Mouse (Mus musculus) spleen, postnatal 10 days (tissue): Measurements from ENCODE around the gene Olfr548-ps1.
A peak's percentile ranks its signal among the peaks of the same experiment; 100 is the strongest.
"Not testable (repeated sequence)": the region's sequence is repeated elsewhere in the genome, so short reads cannot be mapped to it uniquely, and the experiment has no call there.

ENCODE experiments used
- DNase-seq, 2 experiments: peaks; one replicate each; pipeline ENCODE4 v3.0.0; 2021 to 2022; ENCODE audit warnings: low spot score in 2 of 2

Olfr548-ps1 gene

DNA sequence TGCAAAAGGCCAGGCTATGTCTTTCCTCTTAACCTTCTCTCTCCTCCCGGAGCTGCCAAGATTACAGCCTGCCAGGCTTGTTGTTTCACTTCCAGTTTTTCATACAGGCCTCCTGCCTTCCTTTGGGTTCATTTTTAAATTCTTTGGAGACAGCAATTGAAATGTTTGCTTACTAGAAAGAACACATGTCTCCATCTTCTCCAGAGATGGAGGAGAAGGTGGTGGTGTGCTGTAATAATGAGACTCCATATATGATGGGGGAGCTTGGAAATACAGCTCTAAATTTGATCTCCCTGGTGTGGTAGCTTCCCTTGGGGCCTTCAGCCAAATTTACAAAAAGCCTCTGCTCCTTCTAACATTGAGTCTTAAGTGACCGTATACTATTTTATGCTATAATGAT lies at the start of gene Olfr548-ps1:
Olfr548-ps1 (plus strand) TSS at position 301 of the 400 bp plus-strand sequence.
- no peak for DNase-seq

DNA sequence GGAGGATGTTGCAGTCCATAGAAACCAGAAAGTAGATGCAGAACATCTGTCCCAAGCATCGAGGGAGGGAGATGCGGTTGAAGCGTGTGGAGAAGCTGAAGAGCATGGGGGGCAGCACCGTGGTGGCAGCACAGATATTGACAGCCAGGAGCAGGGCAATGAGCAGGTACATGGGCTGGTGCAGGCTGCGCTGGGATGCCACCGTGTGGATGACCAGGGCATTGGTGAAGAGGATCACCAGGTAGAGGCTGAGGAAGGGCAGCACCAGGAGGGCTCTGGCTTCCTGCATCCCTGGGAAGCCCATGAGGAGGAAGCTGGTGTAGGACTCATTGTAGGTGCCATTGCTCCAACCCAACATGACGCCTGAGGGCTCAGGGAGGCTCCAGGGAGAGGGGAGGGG lies 46.3 kb upstream of the Olfr548-ps1 start:
- DNase-seq: not testable (repeated sequence)

DNA sequence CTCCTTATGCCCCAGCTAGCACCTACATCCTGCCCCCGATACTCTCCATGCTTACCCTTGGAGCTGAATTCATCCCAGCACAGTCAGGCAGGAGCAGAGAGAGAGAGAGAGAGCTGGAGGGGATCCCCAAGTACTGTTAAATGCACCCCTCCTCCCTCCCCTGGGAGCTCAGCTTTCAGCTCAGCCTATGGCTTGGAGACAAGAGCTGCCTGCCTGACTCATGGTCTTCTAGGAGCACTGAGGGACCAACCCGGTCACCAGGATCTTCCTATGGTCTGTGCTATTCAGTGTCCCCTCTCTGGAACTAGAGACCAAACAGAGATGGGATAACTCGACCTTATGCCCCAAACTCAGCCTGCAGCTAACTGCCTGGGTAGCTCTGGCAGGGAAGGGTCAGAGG lies 41.2 kb upstream of the Olfr548-ps1 start, which contains the start of gene Olfr545:
Olfr545 (minus strand) TSS at position 101 of the 400 bp plus-strand sequence.
- DNase-seq: no peak

DNA sequence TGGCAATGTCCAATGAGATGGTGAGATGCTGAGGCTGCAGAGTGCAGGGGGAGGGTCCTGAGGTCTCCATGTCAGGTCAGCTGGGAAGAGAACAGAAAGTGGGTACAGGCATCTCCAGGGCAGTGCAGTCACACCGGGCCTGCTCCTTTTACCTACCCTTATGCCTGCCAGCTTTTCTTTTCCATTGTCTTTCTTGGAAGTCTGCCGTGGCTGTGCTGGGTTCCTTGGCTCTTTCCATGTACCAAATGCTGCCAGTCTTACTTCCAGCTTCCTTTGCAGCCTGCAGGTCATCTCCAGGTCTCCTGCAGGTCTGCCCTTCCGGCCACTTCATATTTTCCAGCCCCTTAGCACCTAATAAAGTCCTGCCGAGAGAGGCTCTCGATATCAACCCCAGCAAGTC lies 38.7 kb upstream of the Olfr548-ps1 start:
- DNase-seq: no peak

DNA sequence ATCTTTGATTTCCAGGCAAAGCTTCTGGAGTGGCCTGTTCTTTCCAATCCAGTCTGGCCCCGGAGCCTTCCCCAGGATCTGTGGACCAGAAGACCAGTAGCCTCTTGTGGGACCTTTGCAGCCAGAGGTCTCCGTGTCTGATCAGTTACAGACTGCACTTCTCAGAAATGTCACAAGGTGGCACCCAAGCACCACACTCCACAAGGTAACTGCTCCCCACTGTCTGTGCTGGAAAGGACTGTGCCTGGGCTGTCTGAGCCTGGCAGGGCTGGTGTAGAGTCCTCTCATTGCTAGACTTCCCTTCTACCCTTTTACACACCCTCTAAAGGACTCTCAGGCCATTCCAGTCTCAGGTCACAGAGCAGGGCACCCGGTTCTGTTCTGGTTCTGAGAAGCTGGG lies 33.8 kb upstream of the Olfr548-ps1 start:
- DNase-seq: peak; percentile 49 to 78

DNA sequence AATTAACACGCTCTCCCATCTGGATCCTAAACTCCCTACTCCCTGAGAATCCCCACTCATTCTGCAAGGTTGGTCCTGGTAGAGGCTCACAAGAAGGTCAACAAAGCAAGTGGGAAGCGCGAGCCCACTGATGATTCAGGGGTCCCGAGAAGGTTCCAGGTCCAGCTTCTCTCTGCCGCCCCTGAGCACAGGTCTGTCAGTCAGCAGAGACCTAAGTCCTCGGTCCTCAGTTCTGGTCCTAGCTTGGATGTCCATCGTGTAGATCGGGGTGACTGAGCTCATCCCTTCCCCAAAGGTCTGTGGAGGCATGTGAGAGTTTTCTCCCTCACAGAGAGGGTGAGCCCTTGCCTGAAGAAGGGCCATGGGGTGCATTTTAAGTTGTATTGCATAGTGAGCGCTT lies 32.6 kb upstream of the Olfr548-ps1 start:
- DNase-seq: no peak

- DNase-seq: no peak
Measured at GRCm38 (mm10) chr7:102508666-102509065, 32.0 kb upstream of the Olfr548-ps1 start.

GRCm38 (mm10) chr7:102509726-102510125 lies 31.0 kb upstream of the Olfr548-ps1 start:
- DNase-seq: no peak

GRCm38 (mm10) chr7:102511927-102512326 lies 28.8 kb upstream of the Olfr548-ps1 start:
- DNase-seq: no peak

- DNase-seq: peak; percentile 82 to 93
Measured at GRCm38 (mm10) chr7:102512814-102513435, 27.8 kb upstream of the Olfr548-ps1 start.

- DNase-seq: no peak
Measured at GRCm38 (mm10) chr7:102514144-102514543, 26.6 kb upstream of the Olfr548-ps1 start.

DNA sequence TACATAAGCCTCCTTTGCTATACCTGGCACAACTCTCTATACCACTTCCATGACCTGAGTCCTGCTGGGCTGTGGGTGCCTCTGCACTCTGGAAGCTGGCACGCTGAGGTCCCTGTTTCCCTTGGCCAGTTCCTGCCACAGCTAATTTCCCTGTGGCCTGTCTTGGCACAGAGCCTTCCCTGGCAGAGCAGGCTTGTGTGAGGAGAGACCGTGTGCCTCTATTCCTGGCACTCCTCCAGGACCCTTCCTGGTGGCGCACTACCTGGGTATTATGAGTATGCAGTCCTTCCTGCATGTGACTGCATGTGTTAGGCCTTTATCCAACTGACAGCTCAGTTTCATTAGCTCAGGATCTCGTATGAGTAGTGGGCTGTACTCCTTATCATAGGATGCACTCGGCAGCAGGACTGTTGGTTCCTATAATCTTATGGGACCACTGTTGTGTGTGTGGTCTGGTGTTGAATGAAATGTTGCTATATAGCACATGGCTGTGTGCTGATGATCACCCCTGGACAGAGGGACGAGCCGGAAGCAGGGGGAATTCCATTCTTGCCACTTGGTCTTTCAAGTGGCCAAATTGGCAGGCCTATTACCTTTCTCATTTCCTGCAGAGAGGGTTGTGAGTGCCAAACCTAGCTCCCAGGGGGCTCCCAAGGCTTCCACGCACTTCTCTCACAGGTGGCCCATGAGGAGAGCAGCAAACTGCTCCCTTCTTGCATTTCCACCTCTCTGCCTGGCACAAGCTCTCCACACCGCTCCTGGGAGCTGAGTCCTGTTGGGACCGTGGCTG lies 24.2 kb upstream of the Olfr548-ps1 start:
- DNase-seq: no peak

DNA sequence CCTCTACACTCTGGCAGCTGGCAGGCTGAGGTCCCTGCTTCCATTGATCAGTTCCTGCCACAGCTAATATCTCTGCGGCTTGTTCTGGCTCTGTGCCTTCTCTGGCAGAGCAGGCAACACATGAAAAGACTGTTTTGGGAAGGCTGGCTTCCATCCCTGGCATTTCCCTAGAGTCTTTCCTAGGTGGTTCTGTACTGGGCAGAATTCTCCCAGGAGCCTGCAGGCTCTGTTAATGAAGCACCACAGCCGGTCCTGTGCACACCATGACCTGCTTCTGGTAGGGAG lies 23.7 kb upstream of the Olfr548-ps1 start:
- no peak for DNase-seq

DNA sequence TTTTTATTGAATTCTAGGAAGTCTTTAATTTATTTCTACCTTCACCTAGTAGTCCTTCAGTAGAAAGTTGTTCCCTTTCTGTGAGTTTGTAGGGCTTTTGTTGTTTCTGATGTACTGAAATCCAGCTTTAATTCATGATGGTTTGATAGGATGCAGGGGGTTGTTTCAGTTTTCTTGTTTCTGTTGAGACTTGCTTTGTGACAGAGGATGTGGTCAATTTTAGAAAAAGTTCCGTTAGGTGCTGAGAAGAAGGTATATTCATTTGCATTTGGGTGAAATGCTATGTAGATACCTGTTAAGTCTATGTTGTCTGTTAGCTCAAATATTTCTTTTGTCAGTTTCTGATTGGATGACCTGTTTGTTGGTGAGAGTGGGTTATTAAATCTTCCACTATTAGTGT lies 11.6 kb upstream of the Olfr548-ps1 start:
- no peak for DNase-seq

- DNase-seq: no peak
Measured at GRCm38 (mm10) chr7:102534449-102534848, 6.2 kb upstream of the Olfr548-ps1 start, which contains the start of gene Olfr547. Olfr547 (plus strand) TSS chr7:102534749.

GRCm38 (mm10) chr7:102541251-102541650 lies 555 bp downstream of the Olfr548-ps1 start:
- no peak for DNase-seq

DNA sequence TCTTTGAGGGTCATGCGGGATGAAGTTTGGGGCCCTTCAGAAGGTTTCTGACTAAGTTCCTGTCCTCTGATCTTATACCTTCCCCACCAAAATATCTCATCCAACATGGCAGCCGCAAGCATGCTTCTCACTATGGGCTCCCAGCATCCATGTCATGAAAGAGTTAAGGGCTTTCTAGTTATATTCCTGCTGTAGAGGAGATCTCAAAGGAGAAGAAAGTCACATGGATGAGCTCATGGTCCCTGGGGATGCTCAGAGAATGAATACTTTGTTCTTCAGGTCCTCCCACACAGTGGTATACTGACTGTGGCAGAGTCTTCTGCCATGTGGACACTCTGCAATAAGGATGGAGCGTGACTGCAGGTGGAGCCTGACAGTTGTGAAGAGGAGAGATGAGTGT lies 8.9 kb downstream of the Olfr548-ps1 start, which contains the start of gene Olfr549:
Olfr549 (plus strand) TSS at position 301 of the 400 bp plus-strand sequence.
- no peak for DNase-seq

DNA sequence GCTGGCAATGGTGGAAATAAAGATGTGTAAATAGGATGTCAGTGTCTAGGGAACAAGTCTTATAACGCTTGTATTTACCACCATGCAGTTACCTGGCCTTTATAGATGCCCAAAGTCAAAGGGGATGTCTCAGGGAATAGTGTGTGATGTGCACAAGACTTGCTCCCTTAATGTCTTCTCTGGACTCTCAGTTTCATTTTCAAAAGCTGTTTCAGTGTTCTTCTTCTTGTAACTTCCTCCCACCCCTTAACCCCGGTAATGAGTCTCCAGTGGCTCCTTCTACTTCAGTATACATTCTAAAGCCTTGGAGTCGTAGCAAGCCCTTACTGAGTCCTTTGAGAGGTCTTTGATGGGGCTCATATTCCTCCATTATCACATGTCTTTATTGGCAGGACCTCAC lies 12.6 kb downstream of the Olfr548-ps1 start:
- DNase-seq: no peak

DNA sequence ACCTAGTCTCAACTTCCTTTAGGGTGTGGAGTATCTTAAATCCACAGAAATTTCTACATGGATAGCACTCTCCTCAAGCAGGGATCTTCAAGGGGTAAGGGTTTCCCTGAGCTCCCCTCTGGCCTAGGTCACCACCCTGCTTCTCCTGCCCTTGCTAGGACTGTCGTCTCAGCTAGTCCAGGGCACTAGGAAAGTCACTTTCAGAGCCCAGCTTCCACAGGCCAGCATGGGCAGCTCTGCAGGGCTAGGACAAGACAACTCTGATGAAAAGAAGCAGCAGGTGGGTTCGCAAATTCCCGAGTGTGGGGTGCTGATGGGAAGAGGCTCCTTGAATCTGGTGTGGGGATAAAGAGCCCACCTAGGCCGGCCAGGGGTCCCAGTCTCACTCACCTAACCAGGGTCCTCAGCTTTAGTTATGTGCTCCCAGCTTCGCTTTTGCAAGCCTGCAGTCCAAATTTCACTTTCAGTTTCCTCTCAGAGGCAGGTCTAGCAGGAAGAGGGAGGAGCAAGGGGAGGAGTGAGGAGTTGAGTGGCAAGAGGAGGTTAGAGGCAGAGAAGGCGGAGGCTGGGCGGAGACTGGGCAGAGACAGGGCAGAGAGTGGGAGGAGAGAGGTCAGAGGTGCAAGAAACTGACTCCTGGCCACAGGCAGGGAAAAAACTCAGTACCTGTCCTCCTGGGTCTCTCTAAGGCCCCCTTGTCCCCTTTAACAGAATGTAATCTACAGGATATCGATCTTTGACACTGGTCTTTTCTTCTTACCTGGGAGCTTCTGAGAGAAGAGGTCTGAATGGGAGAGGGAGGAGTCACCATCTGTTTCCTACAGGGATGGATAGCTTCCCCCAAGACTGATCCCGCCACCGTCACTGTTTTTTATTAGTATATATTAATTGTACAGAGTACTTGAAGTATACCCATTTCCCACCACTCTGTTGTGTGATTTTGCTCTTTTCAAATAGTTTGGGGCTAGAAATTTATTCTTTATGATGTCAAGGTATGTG lies 24.6 kb downstream of the Olfr548-ps1 start, which contains the start of gene Trim21:
Trim21 (minus strand) TSS at position 488 of the 999 bp plus-strand sequence.
- DNase-seq: peak; percentile 55 to 90

GRCm38 (mm10) chr7:102566219-102566618 lies 25.5 kb downstream of the Olfr548-ps1 start:
- no peak for DNase-seq

- DNase-seq: no peak
Measured at GRCm38 (mm10) chr7:102571142-102571541, 30.4 kb downstream of the Olfr548-ps1 start, which contains the start of gene Olfr550. Olfr550 (plus strand) TSS chr7:102571442.
